Mouse (Mus musculus) small intestine, adult 2 months (tissue): ENCODE data around the gene Plxdc1. TPM values are rescaled to one million over a fixed set of nuclear protein-coding genes. Genes with fewer than 3 reads are reported as not detected.
A peak's percentile ranks its signal among the peaks of the same experiment; 100 is the strongest.

Experiments
- H3K27ac ChIP-seq: fragments of 200-500 bp; 2 replicates; pipeline ENCODE4 v1.5.1; 2012; ENCODE audit warnings: low read depth, low read length, control low read depth, inconsistent platforms; ENCODE audit not compliant: insufficient read depth
- H3K27me3 ChIP-seq: fragments of 200-500 bp; 2 replicates; pipeline ENCODE4 v1.6.1; 2012; ENCODE audit warnings: mild to moderate bottlenecking, moderate library complexity, low read length, inconsistent platforms; ENCODE audit not compliant: control insufficient read depth, insufficient read depth
- H3K36me3 ChIP-seq: fragments of 200-500 bp; 2 replicates; pipeline ENCODE4 v1.6.1; 2012; ENCODE audit warnings: mild to moderate bottlenecking, low read length, control low read depth, inconsistent platforms; ENCODE audit not compliant: control insufficient read depth, insufficient read depth
- H3K4me1 ChIP-seq: fragments of 200-500 bp; 2 replicates; pipeline ENCODE4 v1.6.1; 2012; ENCODE audit warnings: low read length, inconsistent platforms, mixed read lengths; ENCODE audit not compliant: control insufficient read depth, insufficient read depth, insufficient read length
- H3K4me3 ChIP-seq: fragments of 200-500 bp; 2 replicates; pipeline ENCODE4 v1.5.1; 2012; ENCODE audit warnings: low read depth, mild to moderate bottlenecking, control low read depth, inconsistent platforms, low read length, moderate library complexity
- CTCF ChIP-seq: fragments of 200-500 bp; IDR thresholded peaks from 2 replicates; pipeline ENCODE4 v1.5.1; 2012; ENCODE audit warnings: low read depth, mild to moderate bottlenecking, control low read depth, inconsistent platforms, low read length, moderate library complexity, mixed read lengths; ENCODE audit not compliant: insufficient replicate concordance, insufficient read length; ENCODE audit errors: extremely low read depth
- POLR2A ChIP-seq: fragments of 200-500 bp; IDR thresholded peaks from 2 replicates; pipeline ENCODE4 v1.6.1; 2012; ENCODE audit warnings: low read depth, mild to moderate bottlenecking, control low read depth, inconsistent platforms, low read length, moderate library complexity
- WGBS: fragments of 180-500 bp; shearing (Covaris S2); methylation state at CpG from one replicate; pipeline ENCODE4 v1.1.7; 2018; 5-methylcytosine and 5-hydroxymethylcytosine counted together
- polyA plus RNA-seq: library from polyadenylated mRNA; depleted of rRNA; stranded (reverse); fragments of >200 nt; gene quantifications from 2 replicates; pipeline ENCODE4 v1.2.3, GENCODE M21; 2012

Gene Plxdc1
- polyA plus RNA-seq, 1 experiment: 1.6 TPM

DNA sequence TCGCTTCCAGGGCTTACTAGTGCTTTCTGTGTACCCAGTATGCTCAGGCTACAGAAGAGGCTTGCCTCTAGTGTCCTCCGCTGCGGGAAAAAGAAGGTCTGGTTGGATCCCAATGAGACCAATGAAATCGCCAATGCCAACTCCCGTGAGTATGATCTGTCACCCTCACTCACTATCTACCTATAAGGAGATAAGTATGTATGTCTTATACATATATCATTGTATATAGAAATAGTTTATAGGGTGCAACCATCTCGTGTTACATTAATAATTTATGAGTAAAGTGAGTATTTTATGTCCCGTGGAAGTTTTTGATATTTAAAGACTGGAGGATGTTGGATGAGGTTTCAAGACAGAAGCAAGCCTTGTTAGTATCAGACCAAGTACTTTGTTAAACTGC, 41.5 kb upstream of the Plxdc1 start:
- WGBS: 12% methylated on average over 7 of the region's 7 CpGs
- TF ChIP-seq POLR2A: no peak
- TF ChIP-seq CTCF: no peak

GRCm38 (mm10) chr11:98027297-98027688, 41.0 kb upstream of the Plxdc1 start:
- TF ChIP-seq CTCF: no peak
- TF ChIP-seq POLR2A: no peak
- no peaks in the 10 kb centered on the region; the same call in 1 of the 2 replicates for H3K27me3 ChIP-seq
- peak overlapping the region; percentile 66; the same call in 1 of the 2 replicates for H3K27ac ChIP-seq
- H3K4me3 ChIP-seq: peak overlapping the region; percentile 99
- under 1% methylated on average over 18 of the region's 18 CpGs for WGBS
- H3K36me3 ChIP-seq: peaks cover 24% of the 10 kb centered on the region
- H3K4me1 ChIP-seq: no peaks in the 10 kb centered on the region; the same call in 1 of the 2 replicates

More for the DNA sequence above, 41.5 kb upstream of the Plxdc1 start:
- Histone ChIP-seq H3K36me3 (peaks cover 24% of the 10 kb centered on the region), H3K4me3 (peak overlapping the region; percentile 99), H3K27me3 (no peaks in the 10 kb centered on the region), H3K4me1 (no peaks in the 10 kb centered on the region), H3K27ac (no peak overlapping the region)

DNA sequence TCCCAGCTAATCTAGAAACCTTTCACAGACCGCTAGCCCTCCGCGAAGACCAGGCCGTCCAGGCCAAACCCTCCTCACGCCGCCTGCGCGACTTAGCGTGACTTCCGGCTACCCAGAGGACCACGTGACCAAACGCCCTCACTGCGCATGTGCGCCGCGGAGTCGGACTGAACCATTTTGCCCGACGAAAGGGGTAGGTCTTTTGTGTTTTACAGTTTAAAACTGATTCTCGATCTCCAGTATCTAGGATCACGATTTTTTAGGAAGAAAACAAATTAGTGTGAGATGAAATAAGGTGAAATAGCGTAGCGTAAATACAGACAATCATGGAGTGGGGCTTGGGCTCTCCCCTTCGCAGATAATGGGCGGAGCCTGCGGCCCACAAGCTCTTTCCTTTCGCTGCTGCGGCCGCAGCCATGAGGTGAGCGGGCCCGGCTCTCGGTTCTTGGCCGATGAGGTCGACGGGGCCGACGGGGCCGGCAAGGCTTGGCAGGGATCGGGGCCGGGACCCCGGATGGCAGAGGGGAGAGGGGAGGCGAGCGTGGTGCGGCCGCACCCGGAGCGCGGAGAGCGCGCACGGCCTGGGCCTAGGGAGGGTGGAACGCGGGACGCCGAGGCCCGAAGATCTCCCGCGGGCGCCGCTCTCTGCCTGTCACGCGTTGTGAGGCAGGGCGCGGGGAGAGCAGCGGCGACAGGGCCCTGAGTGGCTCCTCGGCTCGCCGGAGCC, 40.5 kb upstream of the Plxdc1 start, which contains the start of gene Rpl19:
TSS of gene Rpl19 (plus strand) at position 141 of the 727 bp plus-strand sequence.
- Histone ChIP-seq H3K27me3 (no peaks in the 10 kb centered on the region; the same call in 1 of the 2 replicates), H3K4me3 (peak within 1 kb of the TSS; percentile 99), H3K36me3 (peaks cover 24% of the 10 kb centered on the region), H3K27ac (peak within 1 kb of the TSS; percentile 66), H3K4me1 (peaks cover 5% of the 10 kb centered on the region; the same call in 1 of the 2 replicates)
- no peak for TF ChIP-seq CTCF
- peak; percentile 92 for TF ChIP-seq POLR2A
- WGBS: under 1% methylated on average over 69 of the region's 69 CpGs

GRCm38 (mm10) chr11:98026248-98026569, 40.0 kb upstream of the Plxdc1 start:
- H3K36me3 ChIP-seq: peaks cover 24% of the 10 kb centered on the region
- WGBS: 4% methylated on average over 15 of the region's 15 CpGs
- no peaks in the 10 kb centered on the region; the same call in 1 of the 2 replicates for H3K27me3 ChIP-seq
- peak overlapping the region; percentile 99 for H3K4me3 ChIP-seq
- H3K4me1 ChIP-seq: peaks cover 8% of the 10 kb centered on the region; the same call in 1 of the 2 replicates
- peak overlapping the region; percentile 51 for H3K27ac ChIP-seq
- TF ChIP-seq POLR2A (no peak), CTCF (no peak)

DNA sequence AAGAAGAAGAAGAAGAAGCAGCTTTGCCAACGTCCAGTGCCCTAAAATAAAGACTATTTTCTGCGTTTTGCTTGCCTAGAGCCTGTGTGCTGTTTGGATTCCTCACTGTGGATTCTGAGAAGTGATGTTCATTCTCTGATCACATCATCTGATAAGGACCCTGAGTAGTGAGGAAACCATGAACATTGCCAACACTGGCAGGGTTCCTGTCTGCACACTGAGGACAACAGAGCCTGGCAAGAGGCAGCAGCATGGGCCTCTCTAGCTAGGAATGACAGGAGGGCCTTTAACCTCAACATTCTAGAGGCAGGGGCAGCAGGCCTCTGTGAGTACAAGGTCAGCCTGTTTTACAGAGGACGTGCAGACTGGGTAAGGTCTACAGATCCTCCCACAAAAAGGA, 38.3 kb upstream of the Plxdc1 start:
- Histone ChIP-seq H3K36me3 (peaks cover 13% of the 10 kb centered on the region), H3K27ac (no peak overlapping the region), H3K27me3 (no peaks in the 10 kb centered on the region; the same call in 1 of the 2 replicates), H3K4me1 (peaks cover 12% of the 10 kb centered on the region; the same call in 1 of the 2 replicates), H3K4me3 (no peak overlapping the region)
- TF ChIP-seq POLR2A (no peak), CTCF (no peak)
- WGBS: 92% methylated on average over 3 of the region's 3 CpGs

GRCm38 (mm10) chr11:98022555-98023371, 36.5 kb upstream of the Plxdc1 start, which contains the start of gene Cacnb1:
TSS of gene Cacnb1 (minus strand) at chr11:98023034.
- Histone ChIP-seq H3K27me3 (no peaks in the 10 kb centered on the region; the same call in 1 of the 2 replicates), H3K27ac (peak within 1 kb of the TSS; percentile 39), H3K4me1 (peaks cover 15% of the 10 kb centered on the region), H3K4me3 (peak within 1 kb of the TSS; percentile 78), H3K36me3 (no peaks in the 10 kb centered on the region)
- TF ChIP-seq CTCF (no peak), POLR2A (no peak; the same call in 1 of the 2 replicates)
- WGBS: 3% methylated on average over 44 of the region's 52 CpGs

DNA sequence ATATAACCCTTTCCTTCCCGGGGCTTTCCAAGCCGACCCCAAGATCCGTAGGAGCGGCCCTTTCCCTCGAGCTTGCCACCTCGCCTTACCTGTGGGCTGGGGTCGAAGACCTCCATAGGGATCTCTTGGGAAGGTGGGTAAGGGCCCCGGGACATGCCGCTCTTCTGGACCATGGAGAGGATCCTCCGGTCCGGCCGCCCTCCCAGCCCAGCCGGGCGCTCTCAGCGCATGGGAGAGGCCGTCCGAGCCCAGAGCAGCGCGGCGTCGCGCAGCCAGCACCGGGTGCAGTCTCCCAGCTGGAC, 36.0 kb upstream of the Plxdc1 start:
- H3K4me3 ChIP-seq: peak overlapping the region; percentile 78
- WGBS: 1% methylated on average over 23 of the region's 23 CpGs
- peaks cover 15% of the 10 kb centered on the region for H3K4me1 ChIP-seq
- H3K36me3 ChIP-seq: no peaks in the 10 kb centered on the region
- no peak for TF ChIP-seq POLR2A
- no peak for TF ChIP-seq CTCF
- H3K27ac ChIP-seq: no peak overlapping the region
- no peaks in the 10 kb centered on the region; the same call in 1 of the 2 replicates for H3K27me3 ChIP-seq
